Mouse (Mus musculus) skeletal muscle tissue, postnatal 0 days (tissue): ENCODE data around the gene Car2. TPM values are rescaled to one million over a fixed set of nuclear protein-coding genes. Genes with fewer than 3 reads are reported as not detected.

Experiments
- polyA plus RNA-seq: library from polyadenylated mRNA; unstranded; fragments of >200 nt; fragmentation: Nextera tagmentation; extraction: Ambion mirVana; gene quantifications from 2 replicates; pipeline ENCODE4 v1.2.1, GENCODE M21; 2015

Gene Car2
- 9.0 and 9.8 TPM in 2 replicates for polyA plus RNA-seq

DNA sequence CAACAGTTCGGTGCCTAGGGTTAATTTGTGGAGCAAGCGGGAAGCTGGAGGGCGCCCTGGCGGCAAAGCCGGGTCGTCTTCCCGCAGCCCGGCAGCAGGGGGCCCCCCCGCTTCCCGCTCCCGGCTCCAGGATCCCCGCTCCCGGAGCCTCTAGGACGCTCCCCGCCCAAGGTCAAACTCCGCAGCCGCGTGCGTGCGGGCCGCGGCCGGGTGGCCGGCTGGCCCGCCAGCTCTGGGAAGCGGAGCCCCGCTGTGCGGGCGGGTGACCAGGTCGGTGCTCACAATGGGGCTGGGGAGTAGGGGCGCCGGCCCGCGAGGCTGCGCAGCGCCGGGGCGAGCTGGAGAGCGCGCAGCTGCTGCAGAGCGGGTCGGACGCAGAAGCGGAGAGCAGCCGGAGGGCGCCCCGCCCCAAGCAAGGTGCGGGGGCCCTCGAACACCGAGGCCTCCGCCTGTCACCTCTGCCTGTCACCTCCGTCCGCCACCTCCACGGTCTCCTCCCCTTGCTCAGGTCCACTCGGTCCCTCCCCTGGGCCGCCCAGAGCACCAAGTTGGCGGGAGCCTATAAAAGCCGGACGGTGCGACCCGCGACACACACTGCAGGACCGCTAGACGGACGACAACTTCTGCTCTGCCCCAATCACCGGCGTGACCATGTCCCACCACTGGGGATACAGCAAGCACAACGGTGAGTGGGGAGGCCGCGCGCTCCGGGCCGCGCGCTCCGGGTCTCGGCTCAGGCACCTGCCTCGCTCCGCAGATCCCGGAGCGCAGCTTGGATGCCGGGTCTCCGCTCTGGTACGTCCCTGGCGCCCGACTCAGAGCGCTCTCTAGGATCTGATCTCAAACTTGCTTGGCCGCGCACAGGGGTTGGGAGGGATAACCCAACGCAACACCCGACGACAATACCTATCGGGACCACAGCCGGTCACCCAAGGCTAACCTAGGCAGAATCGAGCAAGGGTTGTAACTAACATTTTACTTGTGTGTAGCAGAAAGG is at the start of gene Car2:
Car2 (plus strand) TSS at position 172 of the 997 bp plus-strand sequence.

DNA sequence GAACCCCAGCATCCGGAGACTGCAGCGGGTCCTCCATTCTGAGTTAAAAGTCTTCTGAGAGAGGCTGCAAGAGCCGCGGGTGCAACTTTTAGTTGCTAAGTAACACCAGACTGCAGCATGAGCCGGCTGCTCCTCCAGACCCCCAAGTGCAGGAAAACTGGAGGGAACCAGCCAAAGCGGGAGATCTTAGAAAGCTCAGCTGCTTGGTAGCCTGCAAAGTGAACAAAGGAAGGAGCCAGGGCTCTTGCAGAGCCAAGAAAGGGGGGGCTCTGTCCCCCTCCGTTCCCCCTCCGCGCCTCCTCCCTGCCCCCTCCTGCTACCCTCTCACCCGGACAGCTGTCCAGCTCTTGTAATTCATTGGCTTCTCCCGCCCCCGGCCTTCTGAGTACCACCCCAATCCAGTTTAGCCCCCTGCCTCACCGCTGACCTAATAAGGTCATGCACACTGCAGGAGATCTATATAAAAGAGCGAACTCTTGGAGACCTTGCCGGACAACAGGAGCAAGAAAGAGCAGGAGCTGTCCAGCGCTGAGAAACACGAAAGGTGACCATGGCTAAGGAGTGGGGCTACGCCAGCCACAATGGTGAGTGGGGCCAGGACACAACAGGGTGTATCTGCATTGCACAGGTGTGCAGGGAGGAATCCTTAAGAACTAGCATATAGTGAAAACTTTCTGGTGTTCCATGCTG is 22.9 kb upstream of the Car2 start, which contains the start of gene Car3:
Car3 (plus strand) TSS at position 491 of the 690 bp plus-strand sequence.

Other genes with a start within 250 kb of the Car2 start
- gene Car13, start 244.5 kb upstream of the Car2 start, polyA plus RNA-seq, result 1.6 and 4.1 TPM in 2 replicates
- 0.49 and 0.88 TPM in 2 replicates for gene Car1, start 77.9 kb upstream of the Car2 start, polyA plus RNA-seq
- gene Car3, start 22.8 kb upstream of the Car2 start, polyA plus RNA-seq, result 1,733 and 3,748 TPM in 2 replicates